Mouse (Mus musculus) MEL (cell line): Measurements from ENCODE around the gene Vmn2r25. TPM values are rescaled to one million over a fixed set of nuclear protein-coding genes. Genes with fewer than 3 reads are reported as not detected.

Experiments used
- polyA plus RNA-seq, 2 experiments: library from polyadenylated mRNA; stranded (reverse) in 1 of 2; unstranded in 1 of 2; fragments of >175 nt in 1 of 2; fragments of >200 nt in 1 of 2; gene quantifications; 2 replicates each; pipeline versions ENCODE4 v1.2.1 to v1.2.4; 2012; ENCODE audit warnings: low replicate concordance in 2 of 2, low read depth in 1 of 2; ENCODE audit not compliant: insufficient read length in 2 of 2, insufficient read depth in 1 of 2, missing spikeins in 1 of 2
- total RNA-seq: library from RNA; depleted of rRNA; stranded (reverse); fragments of 300-350 nt; gene quantifications from 2 replicates; pipeline ENCODE4 v1.2.3, GENCODE M21; 2012; rRNA removed

Vmn2r25 gene
- total and polyA plus RNA-seq, 3 experiments = 0.04 TPM; not detected in 2

Other genes starting within 250 kb of the Vmn2r25 start
- gene Vmn2r22, start 202.7 kb downstream of the Vmn2r25 start, total RNA-seq = not detected in 2 replicates
- 10 to 100 TPM in 1 of 2 experiments, not detected in 1; 40.4 TPM for gene Vmn2r22, start 202.7 kb downstream of the Vmn2r25 start, polyA plus RNA-seq
- not detected in 2 replicates for gene Vmn2r23, start 150.8 kb downstream of the Vmn2r25 start, total RNA-seq
- not detected for gene Vmn2r23, start 150.8 kb downstream of the Vmn2r25 start, polyA plus RNA-seq
- not detected in 2 replicates for gene Vmn2r24, start 74.6 kb downstream of the Vmn2r25 start, total RNA-seq
- gene Vmn2r24, start 74.6 kb downstream of the Vmn2r25 start, polyA plus RNA-seq = under 1 TPM in 1 of 2 experiments, not detected in 1; 0.01 TPM
- gene Vmn2r26, start 171.1 kb upstream of the Vmn2r25 start, total RNA-seq = not detected in 2 replicates
- not detected for gene Vmn2r26, start 171.1 kb upstream of the Vmn2r25 start, polyA plus RNA-seq